Comparison of ENCODE assay signal across 8 mouse cellular contexts in genomic region chr12:77949474-77950017, GRCm38 (mm10).
A peak's percentile ranks its signal among the peaks of the same experiment; 100 is the strongest.
DNase-seq lines count a peak whose midpoint lies in the region; ATAC-seq and TF ChIP-seq lines count a peak whose summit lies in the region.

No protein-coding gene starts in this region.

- H3K4me2 ChIP-seq in neural tube, embryonic 12.5 days (replicated peaks), result peak overlapping the region; percentile 40
- H3K4me2 ChIP-seq in forebrain, embryonic 15.5 days (replicated peaks), result peak overlapping the region; percentile 36
- peak overlapping the region; percentile 49 for H3K4me2 ChIP-seq in intestine, postnatal 0 days (replicated peaks; ENCODE audit: low read depth)

- H3K36me3 ChIP-seq in neural tube, embryonic 12.5 days, result no peaks in the 10 kb centered on the region
- no peaks in the 10 kb centered on the region for H3K36me3 ChIP-seq in forebrain, embryonic 15.5 days
- H3K36me3 ChIP-seq in intestine, postnatal 0 days (ENCODE audit: control insufficient read depth, insufficient read depth), result no peaks in the 10 kb centered on the region

- H3K9ac ChIP-seq in neural tube, embryonic 12.5 days, result no peak overlapping the region
- no peak overlapping the region for H3K9ac ChIP-seq in forebrain, embryonic 15.5 days (replicated peaks)
- H3K9ac ChIP-seq in intestine, postnatal 0 days (ENCODE audit: low read depth, low read length), result no peak overlapping the region

- intact Hi-C loops in left cerebral cortex, postnatal 10 days (cut with DNase I), result no loop called here

- no peaks in the 10 kb centered on the region for H3K27me3 ChIP-seq in neural tube, embryonic 12.5 days (replicated peaks)
- no peaks in the 10 kb centered on the region for H3K27me3 ChIP-seq in forebrain, embryonic 15.5 days
- no peaks in the 10 kb centered on the region for H3K27me3 ChIP-seq in intestine, postnatal 0 days (replicated peaks; ENCODE audit: control insufficient read depth, insufficient read depth, low read length)

- 0 out of 2 replicates have a peak, but pooled peaks cover 3% of the 10 kb centered on the region for H3K4me1 ChIP-seq in neural tube, embryonic 12.5 days
- H3K4me1 ChIP-seq in forebrain, embryonic 15.5 days, result peaks cover 13% of the 10 kb centered on the region
- H3K4me1 ChIP-seq in intestine, postnatal 0 days (replicated peaks; ENCODE audit: control insufficient read depth, insufficient read depth, low read length), result no peaks in the 10 kb centered on the region; the same call in 1 of the 2 replicates

- no peak for DNase-seq in neural tube, embryonic 10.5 days (ENCODE audit: extremely low spot score, low spot score)
- peak; percentile 14 to 26 for DNase-seq in left cerebral cortex, postnatal 10 days (ENCODE audit: extremely low spot score in 1 of 2, low spot score in 2 of 2)
- peak; percentile 17 to 32 for DNase-seq in right cerebral cortex, postnatal 36 days (ENCODE audit: low spot score in 2 of 2)
- DNase-seq in adipocyte (ENCODE audit: low spot score), result no peak

- no peak for ATAC-seq in neural tube, embryonic 12.5 days (ENCODE audit: low FRiP score, low read depth)
- ATAC-seq in forebrain, embryonic 15.5 days (replicated peaks), result peak; percentile 95
- ATAC-seq in intestine, postnatal 0 days, result no peak
- peak; percentile 62; the same call in 1 of the 2 replicates for ATAC-seq in megakaryocyte, adult 5-6 weeks (ENCODE audit: poor library complexity, severe bottlenecking)

- H3K4me3 ChIP-seq in neural tube, embryonic 12.5 days, result no peak overlapping the region
- H3K4me3 ChIP-seq in forebrain, embryonic 15.5 days, result peak overlapping the region; percentile 18; the same call in 1 of the 2 replicates
- H3K4me3 ChIP-seq in intestine, postnatal 0 days (ENCODE audit: low read depth, low read length), result peak overlapping the region; percentile 7

- WGBS in neural tube, embryonic 12.5 days, result 56% methylated on average over 16 of the region's 16 CpGs
- WGBS in forebrain, embryonic 15.5 days, result 26% methylated on average over 16 of the region's 16 CpGs
- WGBS in intestine, postnatal 0 days, result 15% methylated on average over 16 of the region's 16 CpGs

- no peak for TF ChIP-seq CTCF in intestine, postnatal 0 days (IDR thresholded peaks at IDR 0.05; ENCODE audit: low read depth)

- no peaks in the 10 kb centered on the region for H3K9me3 ChIP-seq in neural tube, embryonic 12.5 days
- no peaks in the 10 kb centered on the region for H3K9me3 ChIP-seq in forebrain, embryonic 15.5 days
- no peaks in the 10 kb centered on the region for H3K9me3 ChIP-seq in intestine, postnatal 0 days (ENCODE audit: control insufficient read depth)

- H3K27ac ChIP-seq in neural tube, embryonic 12.5 days, result no peak overlapping the region
- H3K27ac ChIP-seq in forebrain, embryonic 15.5 days (replicated peaks), result peak overlapping the region; percentile 61; the same call in 1 of the 2 replicates
- H3K27ac ChIP-seq in intestine, postnatal 0 days (ENCODE audit: low read depth, low read length), result no peak overlapping the region

Comparison
In these comparisons a context has a peak if more than half of its experiments do, and no peak if none do; other contexts are left out.
1. ATAC-seq: peak in forebrain, embryonic 15.5 days (single experiment) and megakaryocyte, adult 5-6 weeks (single experiment); none in neural tube, embryonic 12.5 days (single experiment) and intestine, postnatal 0 days (single experiment).
2. DNase-seq: peak in left cerebral cortex, postnatal 10 days (2 of 2) and right cerebral cortex, postnatal 36 days (2 of 2); none in neural tube, embryonic 10.5 days (single experiment) and adipocyte (single experiment).
3. Peak in every context shown above with its lines, with median percentiles within 50 percentile points of each other: H3K4me2 ChIP-seq.